Mouse (Mus musculus): ENCODE data around the gene Mgst3.

Mgst3 gene

GRCm38 (mm10) chr1:167387796-167388195, 5.8 kb downstream of the Mgst3 start:
- DNase-seq (ENCODE audit: low read depth, low spot score), result no peak

GRCm38 (mm10) chr1:167387310-167387709, 6.3 kb downstream of the Mgst3 start:
- no peak for DNase-seq (ENCODE audit: low read depth, low spot score)

GRCm38 (mm10) chr1:167386466-167386865, 7.2 kb downstream of the Mgst3 start:
- DNase-seq (ENCODE audit: low read depth, low spot score), result no peak

GRCm38 (mm10) chr1:167385636-167386035, 8.0 kb downstream of the Mgst3 start:
- DNase-seq (ENCODE audit: low read depth, low spot score), result no peak

GRCm38 (mm10) chr1:167385211-167385610, 8.4 kb downstream of the Mgst3 start:
- no peak for DNase-seq (ENCODE audit: low read depth, low spot score)

GRCm38 (mm10) chr1:167384156-167384555, 9.5 kb downstream of the Mgst3 start:
- peak; percentile 13 for DNase-seq (ENCODE audit: low read depth, low spot score)

- DNase-seq (ENCODE audit: low read depth, low spot score), result no peak
Measured at GRCm38 (mm10) chr1:167383178-167383577, 10.5 kb downstream of the Mgst3 start.

GRCm38 (mm10) chr1:167382763-167383162, 10.9 kb downstream of the Mgst3 start:
- no peak for DNase-seq (ENCODE audit: low read depth, low spot score)

GRCm38 (mm10) chr1:167382316-167382715, 11.3 kb downstream of the Mgst3 start:
- DNase-seq (ENCODE audit: low read depth, low spot score), result no peak

- DNase-seq (ENCODE audit: low read depth, low spot score), result no peak
Measured at GRCm38 (mm10) chr1:167381050-167382015, 12.3 kb downstream of the Mgst3 start.

GRCm38 (mm10) chr1:167380223-167380622, 13.4 kb downstream of the Mgst3 start:
- DNase-seq (ENCODE audit: low read depth, low spot score), result no peak

GRCm38 (mm10) chr1:167379751-167380150, 13.9 kb downstream of the Mgst3 start:
- no peak for DNase-seq (ENCODE audit: low read depth, low spot score)

- DNase-seq (ENCODE audit: low read depth, low spot score), result no peak
Measured at GRCm38 (mm10) chr1:167378019-167378418, 15.6 kb downstream of the Mgst3 start.

- DNase-seq (ENCODE audit: low read depth, low spot score), result no peak
Measured at GRCm38 (mm10) chr1:167374942-167375341, 18.7 kb downstream of the Mgst3 start.

GRCm38 (mm10) chr1:167374003-167374784, 19.4 kb downstream of the Mgst3 start:
- peak; percentile 42 for DNase-seq (ENCODE audit: low read depth, low spot score)

GRCm38 (mm10) chr1:167372739-167373138, 20.9 kb downstream of the Mgst3 start:
- no peak for DNase-seq (ENCODE audit: low read depth, low spot score)

GRCm38 (mm10) chr1:167369905-167370304, 23.7 kb downstream of the Mgst3 start:
- peak; percentile 79 for DNase-seq (ENCODE audit: low read depth, low spot score)

- no peak for DNase-seq (ENCODE audit: low read depth, low spot score)
Measured at GRCm38 (mm10) chr1:167368513-167368912, 25.1 kb downstream of the Mgst3 start.

- no peak for DNase-seq (ENCODE audit: low read depth, low spot score)
Measured at GRCm38 (mm10) chr1:167368018-167368417, 25.6 kb downstream of the Mgst3 start.

GRCm38 (mm10) chr1:167366621-167367020, 27.0 kb downstream of the Mgst3 start:
- DNase-seq (ENCODE audit: low read depth, low spot score), result no peak

GRCm38 (mm10) chr1:167365808-167366207, 27.8 kb downstream of the Mgst3 start:
- DNase-seq (ENCODE audit: low read depth, low spot score), result no peak

GRCm38 (mm10) chr1:167363322-167363721, 30.3 kb downstream of the Mgst3 start:
- DNase-seq (ENCODE audit: low read depth, low spot score), result no peak
